Mouse (Mus musculus): Measurements from ENCODE around the gene Socs7. TPM values are rescaled to one million over a fixed set of nuclear protein-coding genes. Genes with fewer than 3 reads are reported as not detected.

The Socs7 gene
- polyA plus RNA-seq, 1 experiment, result 6.0 TPM

DNA sequence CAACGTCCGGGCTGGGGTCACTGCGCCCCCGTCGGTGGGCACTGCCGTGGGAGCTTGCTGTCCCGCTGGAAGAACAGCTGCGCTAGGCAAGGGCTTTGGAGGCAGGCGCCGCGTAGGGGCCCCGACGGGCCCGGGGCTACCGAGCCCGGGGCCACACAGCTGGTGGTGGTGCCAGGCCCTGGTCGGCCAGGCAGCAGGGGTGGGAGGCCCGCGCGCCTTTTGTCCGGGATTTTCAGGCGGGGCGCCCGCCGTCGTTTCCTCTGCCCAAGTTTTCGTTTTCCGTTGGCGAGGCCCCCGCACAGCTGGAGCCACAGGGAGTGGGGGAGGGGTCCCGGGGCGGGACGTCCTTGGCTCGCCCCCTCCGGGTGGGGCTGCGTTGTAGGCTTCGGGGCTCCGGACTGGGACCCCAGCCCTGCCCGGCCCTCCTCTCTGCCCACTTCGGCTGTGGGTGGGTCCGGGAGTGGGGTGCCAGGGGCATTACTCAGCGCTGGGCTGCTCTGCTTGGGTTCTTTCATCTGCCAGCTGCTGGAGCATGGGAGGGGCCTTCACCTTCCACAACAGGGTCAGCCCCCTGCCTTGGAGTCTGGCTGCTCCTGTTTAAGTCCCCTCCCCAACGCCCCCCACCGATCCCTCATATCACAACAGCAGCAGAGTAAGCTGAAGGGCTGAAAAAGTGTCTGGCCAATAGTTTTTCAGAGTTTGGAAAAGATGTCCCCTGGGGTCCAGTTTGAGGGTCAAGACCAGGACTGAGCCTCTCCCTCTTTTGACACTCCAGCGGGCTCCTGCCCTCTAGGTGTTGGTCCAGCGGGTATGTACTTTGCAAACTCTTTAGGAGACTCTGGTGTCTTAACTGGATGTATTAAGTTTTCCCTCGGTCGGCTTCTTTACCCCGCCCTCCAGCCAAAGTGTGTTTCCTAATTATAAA is 53.6 kb downstream of the Socs7 start:
- Histone ChIP-seq H3K27me3 (ENCODE audit: control insufficient read depth, insufficient read depth, low read length) (peaks cover 5% of the 10 kb centered on the region), H3K36me3 (ENCODE audit: control insufficient read depth, insufficient read depth, low read length) (no peaks in the 10 kb centered on the region), H3K4me1 (ENCODE audit: control insufficient read depth, insufficient read depth, insufficient read length) (peaks cover 5% of the 10 kb centered on the region), H3K27ac (ENCODE audit: insufficient read depth, low read length) (0 out of 2 replicates have a peak overlapping the region, but pooled peaks have one; percentile 23), H3K4me3 (ENCODE audit: extremely low read depth, insufficient read depth, insufficient read length) (peak overlapping the region; percentile 59)
- no peak for DNase-seq (ENCODE audit: low read depth in 1 of 2, low spot score in 2 of 2)
- 6% methylated on average over 42 of the region's 49 CpGs for WGBS
- TF ChIP-seq POLR2A (IDR thresholded peaks at IDR 0.05; ENCODE audit: low read depth, low read length) (no peak), CTCF (IDR thresholded peaks at IDR 0.05; ENCODE audit: extremely low read depth, insufficient read depth, insufficient read length, insufficient replicate concordance) (no peak)

DNA sequence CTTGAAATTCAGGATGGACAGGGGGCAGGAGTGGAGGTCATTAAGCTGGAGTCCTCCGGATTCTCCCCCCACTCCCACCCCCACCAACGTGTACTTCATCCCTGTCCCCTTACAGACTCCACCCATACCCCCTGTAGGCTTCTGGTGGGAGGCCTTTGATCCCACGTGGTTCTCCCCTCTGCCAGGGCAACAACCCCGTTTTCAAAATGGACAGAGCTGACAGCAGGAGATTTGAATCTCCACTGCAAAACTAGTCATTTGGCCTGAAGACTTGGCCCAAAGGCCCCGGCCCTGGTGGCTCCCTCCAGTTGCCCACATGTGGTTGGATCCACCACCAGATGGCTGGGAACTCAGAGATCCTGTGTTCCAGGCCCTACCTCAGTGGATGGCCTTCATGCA is 54.3 kb downstream of the Socs7 start:
- no peak for DNase-seq (ENCODE audit: low read depth in 1 of 2, low spot score in 2 of 2)
- peaks cover 5% of the 10 kb centered on the region for H3K4me1 ChIP-seq (ENCODE audit: control insufficient read depth, insufficient read depth, insufficient read length)
- H3K27ac ChIP-seq (ENCODE audit: insufficient read depth, low read length), result no peak overlapping the region
- WGBS, result 25% methylated on average over 5 of the region's 5 CpGs
- H3K36me3 ChIP-seq (ENCODE audit: control insufficient read depth, insufficient read depth, low read length), result no peaks in the 10 kb centered on the region
- no peak for TF ChIP-seq CTCF (IDR thresholded peaks at IDR 0.05; ENCODE audit: extremely low read depth, insufficient read depth, insufficient read length, insufficient replicate concordance)
- no peak for TF ChIP-seq POLR2A (IDR thresholded peaks at IDR 0.05; ENCODE audit: low read depth, low read length)
- H3K27me3 ChIP-seq (ENCODE audit: control insufficient read depth, insufficient read depth, low read length), result peaks cover 5% of the 10 kb centered on the region
- no peak overlapping the region for H3K4me3 ChIP-seq (ENCODE audit: extremely low read depth, insufficient read depth, insufficient read length)

DNA sequence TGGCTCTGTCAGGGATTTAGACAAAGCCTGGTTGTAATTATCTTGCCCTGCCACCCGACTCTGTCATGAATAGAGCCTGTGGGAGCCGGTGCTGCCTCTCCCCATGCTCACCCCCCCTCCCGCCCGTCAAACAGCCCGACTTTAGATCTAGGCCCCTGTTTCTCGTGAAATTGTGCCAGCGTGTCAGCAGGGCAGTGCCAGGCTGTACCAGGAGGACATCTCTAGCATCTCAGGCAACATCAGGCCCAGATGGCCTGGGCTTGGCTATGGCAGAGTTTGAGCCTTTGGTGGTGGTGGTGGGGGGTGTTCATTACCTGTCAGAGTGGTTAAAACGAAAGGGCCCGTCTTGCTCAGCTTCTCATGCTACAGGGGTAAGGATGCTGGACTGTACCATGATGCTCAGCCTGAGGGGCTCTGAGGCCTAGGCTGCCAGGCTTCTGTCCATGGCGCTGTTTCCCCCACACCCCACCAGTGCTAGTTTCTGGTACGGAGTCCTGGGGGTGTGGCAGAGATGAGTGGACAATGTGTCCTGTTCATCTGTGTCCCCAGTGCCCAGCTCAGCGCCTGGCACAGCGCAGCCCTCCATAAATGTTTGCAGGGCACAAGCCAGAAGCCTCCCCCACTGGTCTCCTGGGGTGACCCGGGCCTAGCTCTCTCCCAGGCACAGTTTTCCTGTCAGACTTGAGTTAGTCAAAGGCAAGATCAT is 56.6 kb downstream of the Socs7 start:
- no peak for DNase-seq (ENCODE audit: low read depth in 1 of 2, low spot score in 2 of 2)
- H3K4me3 ChIP-seq (ENCODE audit: extremely low read depth, insufficient read depth, insufficient read length), result no peak overlapping the region
- H3K36me3 ChIP-seq (ENCODE audit: control insufficient read depth, insufficient read depth, low read length), result no peaks in the 10 kb centered on the region
- WGBS, result 83% methylated on average over 14 of the region's 14 CpGs
- H3K27me3 ChIP-seq (ENCODE audit: control insufficient read depth, insufficient read depth, low read length), result peaks cover 5% of the 10 kb centered on the region
- no peak for TF ChIP-seq CTCF (IDR thresholded peaks at IDR 0.05; ENCODE audit: extremely low read depth, insufficient read depth, insufficient read length, insufficient replicate concordance)
- no peak for TF ChIP-seq POLR2A (IDR thresholded peaks at IDR 0.05; ENCODE audit: low read depth, low read length)
- H3K27ac ChIP-seq (ENCODE audit: insufficient read depth, low read length), result no peak overlapping the region
- H3K4me1 ChIP-seq (ENCODE audit: control insufficient read depth, insufficient read depth, insufficient read length), result peaks cover 3% of the 10 kb centered on the region; the same call in 1 of the 2 replicates

- WGBS, result 83% methylated on average over 5 of the region's 5 CpGs
- no peak for DNase-seq (ENCODE audit: low read depth in 1 of 2, low spot score in 2 of 2)
- no peak overlapping the region for H3K27ac ChIP-seq (ENCODE audit: insufficient read depth, low read length)
Measured at GRCm38 (mm10) chr11:97419540-97419900, 57.2 kb downstream of the Socs7 start.

GRCm38 (mm10) chr11:97422507-97422906 is 60.2 kb downstream of the Socs7 start:
- Histone ChIP-seq H3K4me3 (ENCODE audit: extremely low read depth, insufficient read depth, insufficient read length) (no peak overlapping the region), H3K4me1 (ENCODE audit: control insufficient read depth, insufficient read depth, insufficient read length) (0 out of 2 replicates have a peak, but pooled peaks cover under 1% of the 10 kb centered on the region), H3K27me3 (ENCODE audit: control insufficient read depth, insufficient read depth, low read length) (no peaks in the 10 kb centered on the region), H3K36me3 (ENCODE audit: control insufficient read depth, insufficient read depth, low read length) (no peaks in the 10 kb centered on the region), H3K27ac (ENCODE audit: insufficient read depth, low read length) (no peak overlapping the region)
- DNase-seq (ENCODE audit: low read depth in 1 of 2, low spot score in 2 of 2), result no peak
- 82% methylated on average over 4 of the region's 4 CpGs for WGBS
- TF ChIP-seq POLR2A (IDR thresholded peaks at IDR 0.05; ENCODE audit: low read depth, low read length) (no peak), CTCF (IDR thresholded peaks at IDR 0.05; ENCODE audit: extremely low read depth, insufficient read depth, insufficient read length, insufficient replicate concordance) (no peak)

More at GRCm38 (mm10) chr11:97419540-97419900, 57.2 kb downstream of the Socs7 start:
- Histone ChIP-seq H3K4me3 (ENCODE audit: extremely low read depth, insufficient read depth, insufficient read length) (no peak overlapping the region), H3K4me1 (ENCODE audit: control insufficient read depth, insufficient read depth, insufficient read length) (peaks cover 3% of the 10 kb centered on the region; the same call in 1 of the 2 replicates), H3K36me3 (ENCODE audit: control insufficient read depth, insufficient read depth, low read length) (no peaks in the 10 kb centered on the region), H3K27me3 (ENCODE audit: control insufficient read depth, insufficient read depth, low read length) (peaks cover 5% of the 10 kb centered on the region)
- TF ChIP-seq POLR2A (IDR thresholded peaks at IDR 0.05; ENCODE audit: low read depth, low read length) (no peak), CTCF (IDR thresholded peaks at IDR 0.05; ENCODE audit: extremely low read depth, insufficient read depth, insufficient read length, insufficient replicate concordance) (no peak)

DNA sequence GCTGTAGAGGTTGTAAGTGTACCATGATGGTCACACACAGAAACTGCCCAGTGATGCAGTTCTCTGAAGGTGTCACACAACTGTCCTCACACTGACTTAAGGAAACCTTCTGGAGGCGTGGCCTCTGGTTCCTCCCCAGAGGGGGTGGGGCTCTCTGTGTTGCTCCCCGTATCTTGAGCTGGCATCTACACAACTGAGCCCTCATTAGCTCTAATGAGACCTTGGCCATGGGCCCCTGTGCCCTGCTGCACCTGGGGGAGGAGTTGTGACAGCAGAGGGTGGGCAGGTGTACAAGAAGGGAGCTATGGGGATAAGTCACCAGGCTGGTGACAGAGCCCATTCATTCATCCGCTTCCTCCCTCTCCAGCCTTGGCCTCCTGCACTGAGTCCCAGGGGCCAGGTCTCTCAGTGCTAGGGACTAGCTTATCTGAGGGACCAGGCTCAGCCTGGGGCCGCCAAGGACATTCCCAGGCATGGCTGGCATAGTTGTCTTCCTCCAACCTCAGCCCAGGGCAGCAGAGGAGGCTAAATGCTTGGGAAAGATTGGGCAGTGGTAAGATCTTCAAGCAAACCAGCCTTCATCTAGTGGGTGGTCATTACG is 61.8 kb downstream of the Socs7 start:
- DNase-seq (ENCODE audit: low read depth in 1 of 2, low spot score in 2 of 2), result no peak
- Histone ChIP-seq H3K27ac (ENCODE audit: insufficient read depth, low read length) (no peak overlapping the region), H3K4me1 (ENCODE audit: control insufficient read depth, insufficient read depth, insufficient read length) (peaks cover 10% of the 10 kb centered on the region; the same call in 1 of the 2 replicates), H3K4me3 (ENCODE audit: extremely low read depth, insufficient read depth, insufficient read length) (no peak overlapping the region), H3K27me3 (ENCODE audit: control insufficient read depth, insufficient read depth, low read length) (no peaks in the 10 kb centered on the region), H3K36me3 (ENCODE audit: control insufficient read depth, insufficient read depth, low read length) (no peaks in the 10 kb centered on the region)
- no peak for TF ChIP-seq CTCF (IDR thresholded peaks at IDR 0.05; ENCODE audit: extremely low read depth, insufficient read depth, insufficient read length, insufficient replicate concordance)
- no peak for TF ChIP-seq POLR2A (IDR thresholded peaks at IDR 0.05; ENCODE audit: low read depth, low read length)
- 67% methylated on average over 5 of the region's 5 CpGs for WGBS

All from spleen, adult 2 months (tissue).